Mouse (Mus musculus): ENCODE measurements at regions not wholly inside any gene's neighbourhood (a gene's known extent, or its start where the extent isn't known, plus 50 kb on each side); places are given as distances from the start of the nearest gene placed in this dataset.

GRCm38 (mm10) chr15:31673038-31673437 is 71.4 kb downstream of the Fam173b start:
- no peak overlapping the region for H3K4me3 ChIP-seq (ENCODE audit: low read depth, low read length)
- H3K27me3 ChIP-seq (ENCODE audit: control insufficient read depth, insufficient read depth, low read depth, low read length), result no peaks in the 10 kb centered on the region
- WGBS, result 48% methylated on average over 5 of the region's 5 CpGs
- no peaks in the 10 kb centered on the region for H3K4me1 ChIP-seq (ENCODE audit: control insufficient read depth, insufficient read depth, low read length)
- H3K36me3 ChIP-seq (ENCODE audit: control insufficient read depth, insufficient read depth, low read length), result no peaks in the 10 kb centered on the region
- no peak overlapping the region for H3K9ac ChIP-seq (ENCODE audit: low read depth, low read length)
- no peak for ATAC-seq
- H3K9me3 ChIP-seq (replicated peaks; ENCODE audit: control insufficient read depth, low read length, poor library complexity, severe bottlenecking), result no peaks in the 10 kb centered on the region
- no peak overlapping the region for H3K4me2 ChIP-seq (ENCODE audit: low read length)
- H3K27ac ChIP-seq (ENCODE audit: low read length), result no peak overlapping the region

GRCm38 (mm10) chr15:31676771-31677191 is 75.1 kb downstream of the Fam173b start:
- Histone ChIP-seq H3K36me3 (ENCODE audit: control insufficient read depth, insufficient read depth, low read length) (no peaks in the 10 kb centered on the region), H3K27ac (ENCODE audit: low read length) (no peak overlapping the region), H3K4me1 (ENCODE audit: control insufficient read depth, insufficient read depth, low read length) (no peaks in the 10 kb centered on the region), H3K9ac (ENCODE audit: low read depth, low read length) (no peak overlapping the region), H3K4me2 (ENCODE audit: low read length) (no peak overlapping the region), H3K9me3 (replicated peaks; ENCODE audit: control insufficient read depth, low read length, poor library complexity, severe bottlenecking) (no peaks in the 10 kb centered on the region), H3K4me3 (ENCODE audit: low read depth, low read length) (no peak overlapping the region), H3K27me3 (ENCODE audit: control insufficient read depth, insufficient read depth, low read depth, low read length) (no peaks in the 10 kb centered on the region)
- no peak for ATAC-seq
- 72% methylated on average over 7 of the region's 7 CpGs for WGBS

- Histone ChIP-seq H3K36me3 (ENCODE audit: control insufficient read depth, insufficient read depth, low read length) (no peaks in the 10 kb centered on the region), H3K27ac (ENCODE audit: low read length) (no peak overlapping the region), H3K4me2 (ENCODE audit: low read length) (no peak overlapping the region), H3K9me3 (replicated peaks; ENCODE audit: control insufficient read depth, low read length, poor library complexity, severe bottlenecking) (no peaks in the 10 kb centered on the region), H3K9ac (ENCODE audit: low read depth, low read length) (no peak overlapping the region), H3K4me3 (ENCODE audit: low read depth, low read length) (no peak overlapping the region), H3K4me1 (ENCODE audit: control insufficient read depth, insufficient read depth, low read length) (no peaks in the 10 kb centered on the region), H3K27me3 (ENCODE audit: control insufficient read depth, insufficient read depth, low read depth, low read length) (no peaks in the 10 kb centered on the region)
- WGBS, result 77% methylated on average over 3 of the region's 3 CpGs
- no peak for ATAC-seq
These were observed 91.5 kb downstream of the Fam173b start for GRCm38 (mm10) chr15:31693109-31693508.

- no peaks in the 10 kb centered on the region for H3K9me3 ChIP-seq (replicated peaks; ENCODE audit: control insufficient read depth, low read length, poor library complexity, severe bottlenecking)
These were observed 93.4 kb downstream of the Fam173b start for GRCm38 (mm10) chr15:31694877-31695671.

GRCm38 (mm10) chr15:31703400-31703799 is 101.7 kb downstream of the Fam173b start:
- Histone ChIP-seq H3K9me3 (replicated peaks; ENCODE audit: control insufficient read depth, low read length, poor library complexity, severe bottlenecking) (no peaks in the 10 kb centered on the region), H3K36me3 (ENCODE audit: control insufficient read depth, insufficient read depth, low read length) (no peaks in the 10 kb centered on the region), H3K27ac (ENCODE audit: low read length) (no peak overlapping the region), H3K9ac (ENCODE audit: low read depth, low read length) (no peak overlapping the region), H3K4me2 (ENCODE audit: low read length) (no peak overlapping the region), H3K4me3 (ENCODE audit: low read depth, low read length) (no peak overlapping the region), H3K4me1 (ENCODE audit: control insufficient read depth, insufficient read depth, low read length) (no peaks in the 10 kb centered on the region), H3K27me3 (ENCODE audit: control insufficient read depth, insufficient read depth, low read depth, low read length) (no peaks in the 10 kb centered on the region)
- no peak for ATAC-seq
- WGBS, result 92% methylated on average over 2 of the region's 2 CpGs

More at GRCm38 (mm10) chr15:31694877-31695671, 93.4 kb downstream of the Fam173b start:
- Histone ChIP-seq H3K4me3 (ENCODE audit: low read depth, low read length) (no peak overlapping the region), H3K9ac (ENCODE audit: low read depth, low read length) (no peak overlapping the region), H3K36me3 (ENCODE audit: control insufficient read depth, insufficient read depth, low read length) (no peaks in the 10 kb centered on the region), H3K4me2 (ENCODE audit: low read length) (no peak overlapping the region), H3K27me3 (ENCODE audit: control insufficient read depth, insufficient read depth, low read depth, low read length) (no peaks in the 10 kb centered on the region), H3K4me1 (ENCODE audit: control insufficient read depth, insufficient read depth, low read length) (no peaks in the 10 kb centered on the region), H3K27ac (ENCODE audit: low read length) (no peak overlapping the region)
- ATAC-seq, result no peak
- 90% methylated on average over 8 of the region's 8 CpGs for WGBS

- no peaks in the 10 kb centered on the region for H3K27me3 ChIP-seq (ENCODE audit: control insufficient read depth, insufficient read depth, low read depth, low read length)
- WGBS, result 90% methylated on average over 1 of the region's 1 CpGs
- no peaks in the 10 kb centered on the region for H3K4me1 ChIP-seq (ENCODE audit: control insufficient read depth, insufficient read depth, low read length)
- H3K4me2 ChIP-seq (ENCODE audit: low read length), result no peak overlapping the region
- H3K27ac ChIP-seq (ENCODE audit: low read length), result no peak overlapping the region
- no peak overlapping the region for H3K4me3 ChIP-seq (ENCODE audit: low read depth, low read length)
- no peaks in the 10 kb centered on the region for H3K9me3 ChIP-seq (replicated peaks; ENCODE audit: control insufficient read depth, low read length, poor library complexity, severe bottlenecking)
- ATAC-seq, result no peak
- H3K9ac ChIP-seq (ENCODE audit: low read depth, low read length), result no peak overlapping the region
- H3K36me3 ChIP-seq (ENCODE audit: control insufficient read depth, insufficient read depth, low read length), result no peaks in the 10 kb centered on the region
These were observed 105.8 kb downstream of the Fam173b start for GRCm38 (mm10) chr15:31707416-31707815.

- Histone ChIP-seq H3K9me3 (replicated peaks; ENCODE audit: control insufficient read depth, low read length, poor library complexity, severe bottlenecking) (no peaks in the 10 kb centered on the region), H3K4me2 (ENCODE audit: low read length) (no peak overlapping the region), H3K9ac (ENCODE audit: low read depth, low read length) (no peak overlapping the region), H3K4me3 (ENCODE audit: low read depth, low read length) (no peak overlapping the region), H3K27me3 (ENCODE audit: control insufficient read depth, insufficient read depth, low read depth, low read length) (no peaks in the 10 kb centered on the region), H3K27ac (ENCODE audit: low read length) (no peak overlapping the region), H3K36me3 (ENCODE audit: control insufficient read depth, insufficient read depth, low read length) (no peaks in the 10 kb centered on the region), H3K4me1 (ENCODE audit: control insufficient read depth, insufficient read depth, low read length) (0 out of 2 replicates have a peak, but pooled peaks cover 2% of the 10 kb centered on the region)
- no peak for ATAC-seq
- WGBS, result 88% methylated on average over 1 of the region's 1 CpGs
These were observed 119.4 kb downstream of the Fam173b start for GRCm38 (mm10) chr15:31721019-31721418.

- H3K4me2 ChIP-seq (ENCODE audit: low read length), result no peak overlapping the region
- H3K9me3 ChIP-seq (replicated peaks; ENCODE audit: control insufficient read depth, low read length, poor library complexity, severe bottlenecking), result no peaks in the 10 kb centered on the region
- no peak for ATAC-seq
- no peak overlapping the region for H3K27ac ChIP-seq (ENCODE audit: low read length)
- H3K4me1 ChIP-seq (ENCODE audit: control insufficient read depth, insufficient read depth, low read length), result no peaks in the 10 kb centered on the region
- no peaks in the 10 kb centered on the region for H3K36me3 ChIP-seq (ENCODE audit: control insufficient read depth, insufficient read depth, low read length)
- H3K27me3 ChIP-seq (ENCODE audit: control insufficient read depth, insufficient read depth, low read depth, low read length), result no peaks in the 10 kb centered on the region
- H3K9ac ChIP-seq (ENCODE audit: low read depth, low read length), result no peak overlapping the region
- H3K4me3 ChIP-seq (ENCODE audit: low read depth, low read length), result no peak overlapping the region
- 92% methylated on average over 5 of the region's 5 CpGs for WGBS
These were observed 120.8 kb downstream of the Fam173b start for GRCm38 (mm10) chr15:31722429-31722828.

GRCm38 (mm10) chr15:31724252-31724651 is 122.6 kb downstream of the Fam173b start:
- Histone ChIP-seq H3K4me2 (ENCODE audit: low read length) (no peak overlapping the region), H3K36me3 (ENCODE audit: control insufficient read depth, insufficient read depth, low read length) (no peaks in the 10 kb centered on the region), H3K4me1 (ENCODE audit: control insufficient read depth, insufficient read depth, low read length) (no peaks in the 10 kb centered on the region), H3K9ac (ENCODE audit: low read depth, low read length) (no peak overlapping the region), H3K27me3 (ENCODE audit: control insufficient read depth, insufficient read depth, low read depth, low read length) (no peaks in the 10 kb centered on the region), H3K4me3 (ENCODE audit: low read depth, low read length) (no peak overlapping the region), H3K9me3 (replicated peaks; ENCODE audit: control insufficient read depth, low read length, poor library complexity, severe bottlenecking) (no peaks in the 10 kb centered on the region), H3K27ac (ENCODE audit: low read length) (no peak overlapping the region)
- WGBS, result 70% methylated on average over 11 of the region's 11 CpGs
- ATAC-seq, result no peak
